Mouse (Mus musculus): ENCODE results near the gene Cwc22. TPM values are rescaled to one million over a fixed set of nuclear protein-coding genes. Genes with fewer than 3 reads are reported as not detected.

The Cwc22 gene
- polyA plus RNA-seq, 1 experiment from 2014 or later: 31.4 TPM

- WGBS: 82% methylated on average over 3 of the region's 3 CpGs
Observed at GRCm38 (mm10) chr2:77918474-77918873, 27.7 kb downstream of the Cwc22 start.

GRCm38 (mm10) chr2:77918006-77918405 is 28.2 kb downstream of the Cwc22 start:
- no peak overlapping the region for H3K9ac ChIP-seq
- no peak for ATAC-seq (ENCODE audit: borderline replicate concordance, extremely low read depth, low FRiP score, low TSS enrichment)
- H3K4me1 ChIP-seq: no peaks in the 10 kb centered on the region
- H3K9me3 ChIP-seq: no peaks in the 10 kb centered on the region
- no peaks in the 10 kb centered on the region for H3K27me3 ChIP-seq
- H3K4me3 ChIP-seq: no peak overlapping the region
- no peak overlapping the region for H3K4me2 ChIP-seq
- no peak overlapping the region for H3K27ac ChIP-seq
- peaks cover 50% of the 10 kb centered on the region for H3K36me3 ChIP-seq
- WGBS: 85% methylated on average over 2 of the region's 2 CpGs

More at GRCm38 (mm10) chr2:77918474-77918873, 27.7 kb downstream of the Cwc22 start:
- Histone ChIP-seq H3K9ac (no peak overlapping the region), H3K9me3 (no peaks in the 10 kb centered on the region), H3K4me3 (no peak overlapping the region), H3K36me3 (peaks cover 51% of the 10 kb centered on the region), H3K27ac (no peak overlapping the region), H3K4me1 (no peaks in the 10 kb centered on the region), H3K4me2 (no peak overlapping the region), H3K27me3 (no peaks in the 10 kb centered on the region)
- ATAC-seq (ENCODE audit: borderline replicate concordance, extremely low read depth, low FRiP score, low TSS enrichment): no peak

- H3K4me2 ChIP-seq: no peak overlapping the region
- H3K36me3 ChIP-seq: peaks cover 48% of the 10 kb centered on the region
- H3K27me3 ChIP-seq: no peaks in the 10 kb centered on the region
- H3K9ac ChIP-seq: no peak overlapping the region
- ATAC-seq (ENCODE audit: borderline replicate concordance, extremely low read depth, low FRiP score, low TSS enrichment): no peak
- 96% methylated on average over 3 of the region's 3 CpGs for WGBS
- no peaks in the 10 kb centered on the region for H3K9me3 ChIP-seq
- H3K4me1 ChIP-seq: no peaks in the 10 kb centered on the region
- H3K27ac ChIP-seq: no peak overlapping the region
- no peak overlapping the region for H3K4me3 ChIP-seq
Observed at GRCm38 (mm10) chr2:77917360-77917734, 28.8 kb downstream of the Cwc22 start.

GRCm38 (mm10) chr2:77916586-77917359 is 29.4 kb downstream of the Cwc22 start:
- Histone ChIP-seq H3K9ac (no peak overlapping the region), H3K27me3 (no peaks in the 10 kb centered on the region), H3K4me1 (no peaks in the 10 kb centered on the region), H3K4me2 (no peak overlapping the region), H3K36me3 (peaks cover 48% of the 10 kb centered on the region), H3K9me3 (no peaks in the 10 kb centered on the region), H3K4me3 (no peak overlapping the region), H3K27ac (no peak overlapping the region)
- no peak for ATAC-seq (ENCODE audit: borderline replicate concordance, extremely low read depth, low FRiP score, low TSS enrichment)
- 86% methylated on average over 8 of the region's 8 CpGs for WGBS

GRCm38 (mm10) chr2:77915187-77915586 is 31.0 kb downstream of the Cwc22 start:
- no peak for ATAC-seq (ENCODE audit: borderline replicate concordance, extremely low read depth, low FRiP score, low TSS enrichment)
- no peaks in the 10 kb centered on the region for H3K9me3 ChIP-seq
- H3K36me3 ChIP-seq: peaks cover 46% of the 10 kb centered on the region
- 91% methylated on average over 8 of the region's 8 CpGs for WGBS
- no peaks in the 10 kb centered on the region for H3K27me3 ChIP-seq
- no peak overlapping the region for H3K4me2 ChIP-seq
- H3K4me1 ChIP-seq: no peaks in the 10 kb centered on the region
- H3K27ac ChIP-seq: no peak overlapping the region
- no peak overlapping the region for H3K4me3 ChIP-seq
- H3K9ac ChIP-seq: no peak overlapping the region

- no peaks in the 10 kb centered on the region for H3K4me1 ChIP-seq
- WGBS: 74% methylated on average over 2 of the region's 2 CpGs
- H3K9me3 ChIP-seq: no peaks in the 10 kb centered on the region
- no peak overlapping the region for H3K4me2 ChIP-seq
- H3K4me3 ChIP-seq: no peak overlapping the region
- H3K27ac ChIP-seq: no peak overlapping the region
- no peak overlapping the region for H3K9ac ChIP-seq
- no peaks in the 10 kb centered on the region for H3K27me3 ChIP-seq
- H3K36me3 ChIP-seq: peaks cover 41% of the 10 kb centered on the region
- ATAC-seq (ENCODE audit: borderline replicate concordance, extremely low read depth, low FRiP score, low TSS enrichment): no peak
Observed at GRCm38 (mm10) chr2:77913628-77914027, 32.5 kb downstream of the Cwc22 start.

GRCm38 (mm10) chr2:77912197-77912596 is 34.0 kb downstream of the Cwc22 start:
- Histone ChIP-seq H3K36me3 (peaks cover 38% of the 10 kb centered on the region), H3K9me3 (no peaks in the 10 kb centered on the region), H3K4me3 (no peak overlapping the region), H3K27ac (no peak overlapping the region), H3K4me2 (no peak overlapping the region), H3K9ac (no peak overlapping the region), H3K27me3 (no peaks in the 10 kb centered on the region), H3K4me1 (no peaks in the 10 kb centered on the region)
- no peak for ATAC-seq (ENCODE audit: borderline replicate concordance, extremely low read depth, low FRiP score, low TSS enrichment)
- 92% methylated on average over 4 of the region's 4 CpGs for WGBS

GRCm38 (mm10) chr2:77911452-77911851 is 34.7 kb downstream of the Cwc22 start:
- no peak overlapping the region for H3K4me3 ChIP-seq
- H3K9ac ChIP-seq: no peak overlapping the region
- peaks cover 37% of the 10 kb centered on the region for H3K36me3 ChIP-seq
- H3K27ac ChIP-seq: no peak overlapping the region
- H3K27me3 ChIP-seq: no peaks in the 10 kb centered on the region
- no peaks in the 10 kb centered on the region for H3K9me3 ChIP-seq
- no peaks in the 10 kb centered on the region for H3K4me1 ChIP-seq
- no peak overlapping the region for H3K4me2 ChIP-seq
- ATAC-seq (ENCODE audit: borderline replicate concordance, extremely low read depth, low FRiP score, low TSS enrichment): no peak
- 94% methylated on average over 2 of the region's 2 CpGs for WGBS

- Histone ChIP-seq H3K27me3 (no peaks in the 10 kb centered on the region), H3K4me3 (no peak overlapping the region), H3K9ac (no peak overlapping the region), H3K4me1 (no peaks in the 10 kb centered on the region), H3K9me3 (no peaks in the 10 kb centered on the region), H3K4me2 (no peak overlapping the region), H3K36me3 (peaks cover 36% of the 10 kb centered on the region), H3K27ac (no peak overlapping the region)
- ATAC-seq (ENCODE audit: borderline replicate concordance, extremely low read depth, low FRiP score, low TSS enrichment): no peak
- 70% methylated on average over 3 of the region's 3 CpGs for WGBS
Observed at GRCm38 (mm10) chr2:77910216-77910615, 36.0 kb downstream of the Cwc22 start.

GRCm38 (mm10) chr2:77907164-77907563 is 39.0 kb downstream of the Cwc22 start:
- Histone ChIP-seq H3K4me1 (no peaks in the 10 kb centered on the region), H3K9ac (no peak overlapping the region), H3K4me2 (no peak overlapping the region), H3K27ac (no peak overlapping the region), H3K27me3 (no peaks in the 10 kb centered on the region), H3K4me3 (no peak overlapping the region), H3K9me3 (no peaks in the 10 kb centered on the region), H3K36me3 (peaks cover 44% of the 10 kb centered on the region)
- WGBS: 94% methylated on average over 3 of the region's 3 CpGs
- no peak for ATAC-seq (ENCODE audit: borderline replicate concordance, extremely low read depth, low FRiP score, low TSS enrichment)

GRCm38 (mm10) chr2:77905023-77905422 is 41.2 kb downstream of the Cwc22 start:
- no peak overlapping the region for H3K9ac ChIP-seq
- no peaks in the 10 kb centered on the region for H3K27me3 ChIP-seq
- no peaks in the 10 kb centered on the region for H3K9me3 ChIP-seq
- H3K36me3 ChIP-seq: peaks cover 35% of the 10 kb centered on the region
- no peaks in the 10 kb centered on the region for H3K4me1 ChIP-seq
- no peak overlapping the region for H3K4me2 ChIP-seq
- no peak for ATAC-seq (ENCODE audit: borderline replicate concordance, extremely low read depth, low FRiP score, low TSS enrichment)
- 82% methylated on average over 7 of the region's 7 CpGs for WGBS
- no peak overlapping the region for H3K4me3 ChIP-seq
- H3K27ac ChIP-seq: no peak overlapping the region

- Histone ChIP-seq H3K9ac (no peak overlapping the region), H3K27ac (no peak overlapping the region), H3K36me3 (peaks cover 40% of the 10 kb centered on the region), H3K4me1 (no peaks in the 10 kb centered on the region), H3K4me3 (no peak overlapping the region), H3K27me3 (no peaks in the 10 kb centered on the region), H3K9me3 (no peaks in the 10 kb centered on the region), H3K4me2 (no peak overlapping the region)
- no peak for ATAC-seq (ENCODE audit: borderline replicate concordance, extremely low read depth, low FRiP score, low TSS enrichment)
- whole genome bisulfite sequencing: 94% methylated on average over 10 of the region's 10 CpGs
Observed at GRCm38 (mm10) chr2:77904495-77904894, 41.7 kb downstream of the Cwc22 start.

All from lung, embryonic 15.5 days (tissue).